Mouse (Mus musculus) neural tube, embryonic 15.5 days (tissue): ENCODE measurements at regions not wholly inside any gene's neighbourhood (a gene's known extent, or its start where the extent isn't known, plus 50 kb on each side); places are given as distances from the start of the nearest gene placed in this dataset.

Experiments used
- ATAC-seq: fragments of 200-750 bp; cut with Nextera tagmentation; 2 replicates; pipeline ENCODE4 v1.8.0; 2017; ENCODE audit warnings: mild to moderate bottlenecking, moderate TSS enrichment, moderate library complexity; ENCODE audit not compliant: low FRiP score
- H3K27ac ChIP-seq: fragments of 300-500 bp; sonication (generic); replicated peaks from 2 replicates; pipeline ENCODE4 v1.5.1; 2015; ENCODE audit warnings: mild to moderate bottlenecking, inconsistent platforms
- H3K27me3 ChIP-seq: fragments of 300-500 bp; sonication (generic); replicated peaks from 2 replicates; pipeline ENCODE4 v1.6.1; 2015; ENCODE audit warnings: inconsistent platforms
- H3K36me3 ChIP-seq: fragments of 300-500 bp; sonication (generic); 2 replicates; pipeline ENCODE4 v1.6.1; 2015; ENCODE audit warnings: inconsistent platforms
- H3K4me1 ChIP-seq: fragments of 300-500 bp; sonication (generic); 2 replicates; pipeline ENCODE4 v1.6.1; 2015; ENCODE audit warnings: inconsistent platforms
- H3K4me2 ChIP-seq: fragments of 300-500 bp; sonication (generic); 2 replicates; pipeline ENCODE4 v1.6.1; 2015; ENCODE audit warnings: inconsistent platforms, mild to moderate bottlenecking, moderate library complexity
- H3K4me3 ChIP-seq: fragments of 300-500 bp; sonication (generic); replicated peaks from 2 replicates; pipeline ENCODE4 v1.5.1; 2015; ENCODE audit warnings: mild to moderate bottlenecking, inconsistent platforms
- H3K9ac ChIP-seq: fragments of 300-500 bp; sonication (generic); replicated peaks from 2 replicates; pipeline ENCODE4 v1.6.1; 2015; ENCODE audit warnings: mild to moderate bottlenecking, inconsistent platforms
- H3K9me3 ChIP-seq: fragments of 300-500 bp; sonication (generic); replicated peaks from 2 replicates; pipeline ENCODE4 v1.6.1; 2016; ENCODE audit warnings: inconsistent platforms
- WGBS: fragments of 180-500 bp; shearing (Covaris S2); methylation state at CpG from one replicate; pipeline ENCODE4 v1.1.7; 2015; ENCODE audit warnings: mixed read lengths; 5-methylcytosine and 5-hydroxymethylcytosine counted together

DNA sequence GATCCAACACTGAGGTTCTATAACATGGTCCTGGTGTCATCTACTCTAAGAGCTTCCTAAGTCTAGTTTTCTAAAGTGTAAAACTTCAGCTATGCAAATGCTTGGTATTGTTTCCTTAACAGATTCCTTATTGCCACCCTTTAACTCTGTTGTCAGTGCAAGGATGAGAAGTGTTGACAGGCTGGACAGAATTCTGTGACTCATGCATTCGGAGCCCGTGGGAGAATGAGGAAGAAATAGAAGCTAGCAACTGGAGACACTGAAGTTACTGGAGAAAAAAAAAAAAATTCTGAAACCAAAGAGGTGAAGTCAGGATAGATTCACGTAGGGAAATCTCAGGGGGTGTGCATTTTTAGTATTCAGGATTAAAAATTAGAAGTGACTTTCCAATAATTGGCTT is 128.6 kb upstream of the Pum3 start:
- WGBS: 82% methylated on average over 3 of the region's 3 CpGs
- H3K27me3 ChIP-seq: no peaks in the 10 kb centered on the region
- no peak overlapping the region for H3K4me2 ChIP-seq
- no peak overlapping the region for H3K9ac ChIP-seq
- ATAC-seq: no peak
- no peaks in the 10 kb centered on the region for H3K9me3 ChIP-seq
- no peak overlapping the region for H3K4me3 ChIP-seq
- no peaks in the 10 kb centered on the region for H3K4me1 ChIP-seq
- H3K36me3 ChIP-seq: no peaks in the 10 kb centered on the region
- no peak overlapping the region for H3K27ac ChIP-seq

DNA sequence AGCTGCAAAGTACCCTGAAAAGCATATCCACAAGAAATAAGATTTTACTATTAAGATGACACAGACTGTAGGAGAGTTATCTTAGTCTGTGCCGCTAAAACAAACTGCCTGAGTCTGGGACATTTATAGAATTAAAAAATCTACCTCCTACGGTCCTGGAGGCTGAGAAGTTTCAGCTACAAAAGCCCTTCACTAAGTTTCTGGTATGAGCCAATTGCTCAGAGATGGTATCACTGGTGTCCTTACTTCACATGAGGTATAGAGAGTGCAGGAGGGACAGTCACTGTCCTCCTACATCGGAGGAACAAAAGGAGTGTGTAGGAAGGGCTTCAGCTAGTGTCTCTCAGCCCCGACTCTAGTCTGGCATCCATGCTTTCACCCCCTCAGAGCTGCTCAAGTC is 127.1 kb upstream of the Pum3 start:
- H3K27ac ChIP-seq: no peak overlapping the region
- H3K9ac ChIP-seq: no peak overlapping the region
- WGBS: 92% methylated on average over 4 of the region's 4 CpGs

DNA sequence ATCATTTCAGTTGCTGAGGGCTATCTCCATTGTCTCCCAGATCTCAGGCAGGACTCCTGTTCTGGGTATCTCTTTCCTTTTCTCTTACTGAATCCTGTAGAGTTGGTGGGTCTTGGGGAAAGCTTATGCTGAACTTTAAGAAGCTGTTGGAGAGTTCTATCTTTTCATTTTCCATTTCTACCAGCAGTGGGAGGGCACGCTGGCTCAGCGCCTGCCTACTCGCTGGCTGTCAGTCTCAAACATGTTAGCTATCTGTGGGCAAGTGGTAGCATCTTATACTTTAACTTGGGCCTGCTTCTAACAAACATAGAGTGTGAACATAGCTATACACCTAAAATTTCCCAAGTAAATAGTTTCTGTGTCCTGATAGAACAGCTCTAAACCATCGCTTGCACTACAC is 125.2 kb upstream of the Pum3 start:
- Histone ChIP-seq H3K27me3 (no peaks in the 10 kb centered on the region), H3K4me1 (no peaks in the 10 kb centered on the region), H3K36me3 (no peaks in the 10 kb centered on the region), H3K27ac (no peak overlapping the region), H3K4me2 (no peak overlapping the region), H3K4me3 (no peak overlapping the region), H3K9me3 (no peaks in the 10 kb centered on the region), H3K9ac (no peak overlapping the region)
- ATAC-seq: no peak
- WGBS: over 99% methylated on average over 4 of the region's 4 CpGs

More for the DNA sequence above, 127.1 kb upstream of the Pum3 start:
- Histone ChIP-seq H3K4me3 (no peak overlapping the region), H3K36me3 (no peaks in the 10 kb centered on the region), H3K27me3 (no peaks in the 10 kb centered on the region), H3K4me1 (no peaks in the 10 kb centered on the region), H3K9me3 (no peaks in the 10 kb centered on the region), H3K4me2 (no peak overlapping the region)
- ATAC-seq: no peak

DNA sequence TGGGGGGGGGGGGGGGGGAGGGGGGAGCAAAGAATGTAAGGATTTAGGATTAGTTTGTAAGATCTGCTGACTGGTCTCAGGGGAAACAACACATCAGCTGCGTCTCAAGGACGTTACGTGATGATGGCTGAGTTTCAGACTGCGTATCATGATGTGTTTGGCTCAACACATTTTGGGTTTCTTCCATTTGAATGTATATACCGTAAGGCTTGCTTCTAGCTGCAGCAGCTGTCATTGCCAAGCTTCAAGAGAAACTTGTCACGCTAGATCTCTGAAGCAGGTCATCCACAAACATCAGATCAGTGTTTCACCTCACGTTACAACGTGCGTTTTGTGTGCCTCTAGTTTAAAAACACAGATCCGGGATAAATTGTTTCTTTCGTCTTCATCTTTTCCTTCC is 123.6 kb upstream of the Pum3 start:
- Histone ChIP-seq H3K27me3 (no peaks in the 10 kb centered on the region), H3K4me1 (no peaks in the 10 kb centered on the region), H3K9me3 (no peaks in the 10 kb centered on the region), H3K4me2 (no peak overlapping the region), H3K4me3 (no peak overlapping the region), H3K36me3 (no peaks in the 10 kb centered on the region), H3K27ac (no peak overlapping the region), H3K9ac (no peak overlapping the region)
- no peak for ATAC-seq
- 88% methylated on average over 11 of the region's 11 CpGs for WGBS

DNA sequence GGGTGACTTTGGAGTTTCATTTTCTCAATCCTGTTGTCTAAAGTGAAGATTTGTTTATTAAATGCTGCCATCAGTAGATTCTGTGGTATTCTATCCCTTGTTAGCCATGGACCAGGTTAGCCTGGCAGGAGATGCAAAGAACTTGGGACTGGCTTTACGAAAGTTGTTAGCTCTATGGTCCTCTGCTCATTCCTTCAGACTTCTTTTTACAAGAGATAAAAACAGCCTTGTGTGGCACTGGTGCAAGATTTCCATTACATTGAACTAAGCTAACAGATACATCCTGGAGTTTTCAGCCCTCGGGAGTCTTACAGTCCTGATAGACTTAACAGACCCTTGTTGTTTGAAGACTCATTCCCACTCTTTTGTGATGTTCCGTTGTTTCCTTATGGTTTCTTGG is 108.1 kb upstream of the Pum3 start:
- H3K9me3 ChIP-seq: no peaks in the 10 kb centered on the region
- no peaks in the 10 kb centered on the region for H3K36me3 ChIP-seq
- H3K4me1 ChIP-seq: no peaks in the 10 kb centered on the region
- H3K4me2 ChIP-seq: no peak overlapping the region
- 82% methylated on average over 3 of the region's 3 CpGs for WGBS
- ATAC-seq: no peak
- H3K9ac ChIP-seq: no peak overlapping the region
- no peak overlapping the region for H3K4me3 ChIP-seq
- no peak overlapping the region for H3K27ac ChIP-seq
- H3K27me3 ChIP-seq: no peaks in the 10 kb centered on the region

DNA sequence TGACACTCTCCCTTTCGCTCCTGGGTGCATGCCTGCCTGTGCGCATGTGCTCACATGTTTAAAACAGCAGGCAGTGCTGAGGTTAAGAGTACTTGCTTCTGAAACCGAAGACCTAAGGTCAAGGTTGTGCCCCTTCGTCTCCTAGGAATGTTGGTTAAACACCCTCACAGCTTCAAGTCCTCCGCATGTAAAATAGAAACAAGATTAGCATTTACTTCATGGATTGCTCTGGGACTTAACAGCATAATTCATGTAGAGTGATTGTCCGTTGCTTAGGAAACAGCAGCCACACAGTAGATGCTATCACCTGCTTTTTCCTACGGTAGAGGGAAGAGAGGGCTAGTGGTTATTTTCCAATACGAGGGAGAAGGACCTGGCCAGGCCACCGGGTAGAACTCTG is 107.4 kb upstream of the Pum3 start:
- H3K4me1 ChIP-seq: no peaks in the 10 kb centered on the region
- H3K36me3 ChIP-seq: no peaks in the 10 kb centered on the region
- no peaks in the 10 kb centered on the region for H3K27me3 ChIP-seq

DNA sequence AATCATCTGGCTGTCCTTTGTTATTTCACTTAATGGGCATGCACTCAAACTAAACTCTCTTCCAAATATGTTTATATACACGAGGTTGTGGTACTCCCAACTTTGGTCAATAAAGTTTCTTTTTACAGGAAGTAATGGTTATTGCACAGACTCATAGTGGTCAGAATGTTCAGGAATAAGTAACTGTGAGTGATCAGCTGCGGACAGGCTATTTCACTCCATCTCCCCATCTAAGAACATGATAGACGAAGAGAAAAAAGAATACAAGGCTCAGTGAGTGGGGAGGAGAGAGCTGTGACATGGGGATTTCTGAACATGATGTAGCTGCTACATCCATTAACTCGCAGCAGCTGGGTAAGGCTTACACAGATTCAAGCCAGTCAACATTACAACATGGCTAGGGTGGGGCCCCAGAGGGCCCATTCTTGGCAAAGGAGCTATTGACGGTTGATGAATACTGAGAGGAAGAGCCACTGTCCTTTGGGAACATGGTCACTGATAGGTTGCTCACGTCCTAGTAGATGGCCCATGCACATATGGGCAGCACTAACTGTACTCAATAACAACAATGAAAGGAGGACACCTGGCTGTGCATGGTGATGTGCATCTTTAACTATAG is 98.4 kb upstream of the Pum3 start:
- no peaks in the 10 kb centered on the region for H3K27me3 ChIP-seq
- no peak for ATAC-seq
- no peaks in the 10 kb centered on the region for H3K36me3 ChIP-seq
- no peak overlapping the region for H3K4me3 ChIP-seq
- H3K4me2 ChIP-seq: no peak overlapping the region
- WGBS: 89% methylated on average over 6 of the region's 6 CpGs
- H3K9me3 ChIP-seq: no peaks in the 10 kb centered on the region
- no peaks in the 10 kb centered on the region for H3K4me1 ChIP-seq
- no peak overlapping the region for H3K27ac ChIP-seq
- no peak overlapping the region for H3K9ac ChIP-seq

More for the DNA sequence above, 107.4 kb upstream of the Pum3 start:
- Histone ChIP-seq H3K9me3 (no peaks in the 10 kb centered on the region), H3K9ac (no peak overlapping the region), H3K4me2 (no peak overlapping the region), H3K27ac (no peak overlapping the region), H3K4me3 (no peak overlapping the region)
- ATAC-seq: no peak
- WGBS: 53% methylated on average over 9 of the region's 9 CpGs

DNA sequence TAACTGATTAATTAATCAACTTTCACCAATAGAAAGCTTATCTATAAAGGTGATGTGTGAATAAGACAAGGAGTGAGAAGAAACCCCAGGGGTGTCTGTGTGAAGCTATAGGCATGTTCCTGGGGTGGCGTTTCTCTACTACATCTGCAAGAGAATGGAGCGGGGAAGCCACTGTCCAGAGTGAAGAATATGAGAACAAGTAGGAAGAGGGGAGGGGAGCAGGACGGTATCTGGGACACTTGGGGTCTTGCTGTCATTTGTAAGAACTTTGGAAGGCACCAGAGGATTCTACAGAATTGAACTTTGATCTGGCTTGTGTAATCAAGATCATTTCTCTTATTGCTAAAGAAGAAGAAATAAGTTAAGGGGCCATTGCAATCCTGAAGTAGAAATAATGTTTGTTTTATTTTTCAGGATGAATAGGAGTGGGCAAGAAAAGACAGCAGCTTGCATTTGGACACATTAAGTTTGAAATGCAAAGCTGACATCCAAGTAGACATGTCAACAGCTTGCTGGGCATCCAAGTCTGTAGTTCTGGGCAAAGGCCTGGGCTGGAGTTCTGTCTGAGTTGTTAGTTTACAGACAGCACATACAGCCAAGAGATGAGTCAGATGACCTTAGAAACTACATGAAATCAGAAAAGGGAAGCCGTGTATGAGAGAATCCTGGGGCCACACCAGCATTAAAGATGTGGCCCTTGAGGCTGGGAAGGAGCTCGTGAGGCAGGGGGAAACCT is 89.9 kb upstream of the Pum3 start:
- WGBS: 85% methylated on average over 5 of the region's 5 CpGs
- ATAC-seq: no peak
- Histone ChIP-seq H3K4me1 (no peaks in the 10 kb centered on the region), H3K4me3 (no peak overlapping the region), H3K4me2 (no peak overlapping the region), H3K9ac (no peak overlapping the region), H3K9me3 (no peaks in the 10 kb centered on the region), H3K36me3 (no peaks in the 10 kb centered on the region), H3K27ac (no peak overlapping the region), H3K27me3 (no peaks in the 10 kb centered on the region)

DNA sequence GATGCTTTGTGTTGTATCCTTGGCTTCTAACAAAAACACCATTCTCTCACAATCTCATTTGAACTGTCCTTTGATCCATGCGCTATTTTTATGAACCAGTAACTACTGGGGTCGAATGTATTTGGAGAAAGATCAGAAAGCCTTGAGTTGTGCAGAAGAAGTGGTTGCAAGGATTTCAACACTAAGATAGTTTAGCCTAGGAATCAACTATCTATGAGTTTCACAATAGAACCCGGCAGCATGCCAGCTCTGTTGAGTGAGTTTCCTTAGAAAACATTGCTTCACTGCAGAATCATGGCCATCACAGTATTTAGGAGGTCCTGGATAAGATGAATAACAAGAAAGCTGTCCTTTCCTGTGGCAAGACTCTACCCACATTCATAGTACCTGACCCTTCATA is 84.6 kb upstream of the Pum3 start:
- Histone ChIP-seq H3K4me1 (no peaks in the 10 kb centered on the region), H3K27ac (no peak overlapping the region), H3K4me3 (no peak overlapping the region), H3K36me3 (no peaks in the 10 kb centered on the region), H3K27me3 (no peaks in the 10 kb centered on the region), H3K9me3 (no peaks in the 10 kb centered on the region), H3K9ac (no peak overlapping the region), H3K4me2 (no peak overlapping the region)
- no peak for ATAC-seq
- 86% methylated on average over 3 of the region's 3 CpGs for WGBS

DNA sequence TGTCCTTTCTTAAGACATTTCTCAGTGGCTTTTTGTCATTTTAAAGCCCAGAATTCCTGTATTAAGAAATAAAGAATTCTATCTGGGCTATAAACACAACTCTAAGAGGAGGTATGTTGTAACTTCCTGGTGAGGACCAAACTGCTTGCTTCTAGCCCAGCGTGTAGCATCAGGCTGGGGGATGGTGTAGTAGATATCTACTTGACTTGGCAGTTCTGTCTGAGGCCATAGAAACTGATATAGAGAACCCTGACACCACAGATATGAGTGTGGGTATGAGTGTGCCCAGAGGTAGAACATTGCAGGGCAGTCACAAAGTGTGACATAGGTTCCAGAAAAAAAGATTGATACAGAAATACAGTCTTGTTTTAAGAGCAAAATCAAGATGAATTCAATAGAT is 83.9 kb upstream of the Pum3 start:
- Histone ChIP-seq H3K27me3 (no peaks in the 10 kb centered on the region), H3K36me3 (no peaks in the 10 kb centered on the region), H3K9ac (no peak overlapping the region), H3K27ac (no peak overlapping the region), H3K4me1 (no peaks in the 10 kb centered on the region), H3K4me2 (no peak overlapping the region), H3K4me3 (no peak overlapping the region), H3K9me3 (no peaks in the 10 kb centered on the region)
- ATAC-seq: no peak
- WGBS: 84% methylated on average over 1 of the region's 1 CpGs

DNA sequence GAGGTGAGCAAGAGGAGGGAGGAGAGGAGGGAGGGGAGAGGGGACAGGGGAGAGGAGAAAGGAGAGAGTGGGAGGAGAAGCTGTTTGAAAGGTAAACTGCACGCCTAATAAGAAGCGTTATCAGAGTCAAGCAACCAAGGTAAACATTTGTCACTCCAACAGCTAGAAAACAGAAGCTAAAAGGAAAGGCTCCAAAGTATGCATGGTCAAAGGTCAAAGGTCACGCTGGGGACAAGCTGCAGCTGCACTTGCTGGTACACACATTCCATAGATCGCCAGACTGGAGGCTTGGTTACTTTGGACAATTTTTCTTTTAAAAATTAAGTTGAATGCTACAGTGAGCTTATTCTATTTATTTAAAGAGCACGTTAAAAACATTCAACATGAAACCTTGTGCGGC is 81.7 kb upstream of the Pum3 start:
- Histone ChIP-seq H3K27me3 (no peaks in the 10 kb centered on the region), H3K9ac (no peak overlapping the region), H3K36me3 (no peaks in the 10 kb centered on the region), H3K4me1 (no peaks in the 10 kb centered on the region), H3K9me3 (no peaks in the 10 kb centered on the region), H3K27ac (no peak overlapping the region), H3K4me2 (no peak overlapping the region), H3K4me3 (no peak overlapping the region)
- ATAC-seq: no peak
- 37% methylated on average over 6 of the region's 6 CpGs for WGBS

DNA sequence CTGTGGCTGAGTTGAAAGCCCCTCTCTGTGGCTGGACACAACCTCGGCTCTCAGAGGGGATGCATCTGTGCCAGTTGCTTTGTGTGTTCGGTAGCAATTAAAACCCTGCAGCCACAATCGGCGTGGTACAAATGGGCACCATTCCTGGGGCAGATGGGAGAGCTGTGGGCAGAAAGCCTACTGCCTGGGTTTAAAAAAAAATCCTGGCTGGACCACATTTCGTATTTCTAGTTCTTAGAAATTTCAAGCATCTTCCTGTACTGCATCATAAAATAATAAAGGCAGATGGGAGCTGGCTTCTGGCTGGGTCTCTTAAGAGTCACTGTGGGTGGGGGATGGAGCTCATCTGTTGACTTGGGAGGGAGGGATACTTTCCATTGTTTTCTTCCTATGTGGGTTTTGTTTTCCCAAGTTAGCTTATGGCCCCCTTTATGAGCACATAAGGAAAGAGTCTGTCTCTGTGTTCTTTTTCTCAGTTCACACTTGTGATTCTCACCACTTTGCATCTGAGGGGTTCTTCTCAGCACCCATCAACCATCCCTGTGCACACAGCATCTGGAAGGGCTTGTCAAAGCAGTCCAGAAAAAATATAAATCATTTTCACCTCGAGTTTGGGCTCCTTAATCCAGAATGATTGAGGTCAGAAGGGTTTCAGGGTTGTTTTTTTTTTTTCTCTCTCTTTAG is 80.5 kb upstream of the Pum3 start:
- no peaks in the 10 kb centered on the region for H3K36me3 ChIP-seq
- H3K9me3 ChIP-seq: no peaks in the 10 kb centered on the region
- no peaks in the 10 kb centered on the region for H3K27me3 ChIP-seq
- H3K4me1 ChIP-seq: no peaks in the 10 kb centered on the region
- no peak overlapping the region for H3K27ac ChIP-seq
- H3K9ac ChIP-seq: no peak overlapping the region
- 31% methylated on average over 6 of the region's 6 CpGs for WGBS
- H3K4me2 ChIP-seq: no peak overlapping the region
- no peak overlapping the region for H3K4me3 ChIP-seq
- no peak for ATAC-seq
